Mouse (Mus musculus): Measurements from ENCODE around the gene Adamtsl4.

Adamtsl4 gene

GRCm38 (mm10) chr3:95687524-95688421, at the start of gene Adamtsl4:
Gene Adamtsl4 (minus strand): TSS chr3:95687917.
- no peak for DNase-seq (ENCODE audit: extremely low spot score, low read depth, low spot score)

GRCm38 (mm10) chr3:95735071-95735670, 47.5 kb upstream of the Adamtsl4 start:
- DNase-seq (ENCODE audit: extremely low spot score, low read depth, low spot score): no peak

- no peak for DNase-seq (ENCODE audit: extremely low spot score, low read depth, low spot score)
These were observed 46.5 kb upstream of the Adamtsl4 start for GRCm38 (mm10) chr3:95734092-95734702.

- no peak for DNase-seq (ENCODE audit: extremely low spot score, low read depth, low spot score)
These were observed 45.2 kb upstream of the Adamtsl4 start for GRCm38 (mm10) chr3:95732744-95733521.

- no peak for DNase-seq (ENCODE audit: extremely low spot score, low read depth, low spot score)
These were observed 44.6 kb upstream of the Adamtsl4 start for GRCm38 (mm10) chr3:95732297-95732696.

- no peak for DNase-seq (ENCODE audit: extremely low spot score, low read depth, low spot score)
These were observed 44.1 kb upstream of the Adamtsl4 start for GRCm38 (mm10) chr3:95731802-95732201.

- no peak for DNase-seq (ENCODE audit: extremely low spot score, low read depth, low spot score)
These were observed 42.7 kb upstream of the Adamtsl4 start for GRCm38 (mm10) chr3:95730431-95730830.

GRCm38 (mm10) chr3:95728906-95729305, 41.2 kb upstream of the Adamtsl4 start:
- no peak for DNase-seq (ENCODE audit: extremely low spot score, low read depth, low spot score)

- no peak for DNase-seq (ENCODE audit: extremely low spot score, low read depth, low spot score)
These were observed 39.1 kb upstream of the Adamtsl4 start for GRCm38 (mm10) chr3:95726696-95727358.

GRCm38 (mm10) chr3:95725863-95726262, 38.1 kb upstream of the Adamtsl4 start:
- no peak for DNase-seq (ENCODE audit: extremely low spot score, low read depth, low spot score)

- DNase-seq (ENCODE audit: extremely low spot score, low read depth, low spot score): no peak
These were observed 34.7 kb upstream of the Adamtsl4 start for GRCm38 (mm10) chr3:95722386-95722785.

- DNase-seq (ENCODE audit: extremely low spot score, low read depth, low spot score): no peak
These were observed 30.4 kb upstream of the Adamtsl4 start for GRCm38 (mm10) chr3:95718153-95718552.

GRCm38 (mm10) chr3:95716075-95716474, 28.4 kb upstream of the Adamtsl4 start:
- no peak for DNase-seq (ENCODE audit: extremely low spot score, low read depth, low spot score)

GRCm38 (mm10) chr3:95709967-95710366, 22.2 kb upstream of the Adamtsl4 start:
- no peak for DNase-seq (ENCODE audit: extremely low spot score, low read depth, low spot score)

- no peak for DNase-seq (ENCODE audit: extremely low spot score, low read depth, low spot score)
These were observed 21.3 kb upstream of the Adamtsl4 start for GRCm38 (mm10) chr3:95709044-95709443.

GRCm38 (mm10) chr3:95707497-95707896, 19.8 kb upstream of the Adamtsl4 start:
- DNase-seq (ENCODE audit: extremely low spot score, low read depth, low spot score): no peak

GRCm38 (mm10) chr3:95706273-95706672, 18.6 kb upstream of the Adamtsl4 start:
- DNase-seq (ENCODE audit: extremely low spot score, low read depth, low spot score): no peak

GRCm38 (mm10) chr3:95704612-95705011, 16.9 kb upstream of the Adamtsl4 start:
- no peak for DNase-seq (ENCODE audit: extremely low spot score, low read depth, low spot score)

- no peak for DNase-seq (ENCODE audit: extremely low spot score, low read depth, low spot score)
These were observed 15.6 kb upstream of the Adamtsl4 start for GRCm38 (mm10) chr3:95703276-95703675.

- no peak for DNase-seq (ENCODE audit: extremely low spot score, low read depth, low spot score)
These were observed 14.3 kb upstream of the Adamtsl4 start for GRCm38 (mm10) chr3:95701877-95702540.

Measured in hindlimb bud, embryonic 11.5 days (tissue).